Mouse (Mus musculus) C2C12 (cell line): ENCODE results near the gene Cradd.

ENCODE experiments used
- CTCF ChIP-seq: IDR thresholded peaks from one replicate; pipeline ENCODE4 v1.5.1; 2011; ENCODE audit not compliant: control insufficient read depth, insufficient read depth, insufficient read length
- MAX ChIP-seq: IDR thresholded peaks from one replicate; pipeline ENCODE4 v1.6.1; 2011; ENCODE audit warnings: mild to moderate bottlenecking, control low read depth
- MYOD1 ChIP-seq: IDR thresholded peaks from one replicate; pipeline ENCODE4 v1.6.1; 2011; ENCODE audit warnings: low read depth; ENCODE audit not compliant: control insufficient read depth, insufficient read length
- USF1 ChIP-seq: IDR thresholded peaks from one replicate; pipeline ENCODE4 v1.6.1; 2011; ENCODE audit warnings: low read depth, mild to moderate bottlenecking, control low read depth, moderate library complexity

- TF ChIP-seq CTCF, result no peak
- no peak for TF ChIP-seq USF1
- TF ChIP-seq MAX, result no peak
- no peak for TF ChIP-seq MYOD1
These were observed 67.8 kb downstream of the Cradd start for GRCm38 (mm10) chr10:95256095-95256494.
